Mouse (Mus musculus): ENCODE measurements around the gene 3100002H09Rik.

GRCm38 (mm10) chr4:124626836-124627235 lies 16.2 kb upstream of the 3100002H09Rik start:
- TF ChIP-seq CTCF (IDR thresholded peaks at IDR 0.05 in 2 of 3, conservative IDR thresholded peaks at IDR 0.05 in 1 of 3; ENCODE audit: control insufficient read depth in 1 of 3, insufficient read depth in 1 of 3, low read depth in 2 of 3, low read length in 3 of 3, poor library complexity in 1 of 3, severe bottlenecking in 1 of 3) = no peak
- no peak for TF ChIP-seq HCFC1 (IDR thresholded peaks at IDR 0.05; ENCODE audit: low read depth, low read length)
- TF ChIP-seq ZNF384 (IDR thresholded peaks at IDR 0.05; ENCODE audit: low read depth, low read length) = no peak
- no peak for TF ChIP-seq NRF1 (IDR thresholded peaks at IDR 0.05; ENCODE audit: insufficient read depth, low read depth, low read length, poor library complexity, severe bottlenecking)
- TF ChIP-seq USF1 (IDR thresholded peaks at IDR 0.05; ENCODE audit: low read depth, low read length) = no peak
- no peak for TF ChIP-seq ELF1 (IDR thresholded peaks at IDR 0.05; ENCODE audit: low read depth, low read length)

Measured in MEL (cell line).